Mouse (Mus musculus): ENCODE measurements around the gene Apoc3.

GRCm38 (mm10) chr9:46214946-46215337 is 20.5 kb downstream of the Apoc3 start:
- TF ChIP-seq CTCF (IDR thresholded peaks at IDR 0.05; ENCODE audit: insufficient read depth, low read depth, low read length) (no peak), POLR2A (IDR thresholded peaks at IDR 0.05; ENCODE audit: insufficient read depth, low read depth, low read length) (no peak)
